In genomic region chr1:193433493-193434021, GRCm38 (mm10) we compare ENCODE assay signal across 10 mouse cellular contexts.
A peak's percentile ranks its signal among the peaks of the same experiment; 100 is the strongest.
DNase-seq lines count a peak whose midpoint lies in the region; ATAC-seq and TF ChIP-seq lines count a peak whose summit lies in the region.
"Had no signal": no experiment of that assay in that cellular context is flagged by ENCODE, and none has a peak within 500 bp of the region (broad histone marks: within the 10 kb centered on the region; RNA-seq: fewer than 3 reads in every experiment).

No protein-coding gene starts in this region.

- 20% methylated on average over 7 of the region's 7 CpGs for WGBS in embryonic facial prominence, embryonic 13.5 days
- WGBS in embryonic facial prominence, embryonic 10.5 days: 25% methylated on average over 7 of the region's 7 CpGs
- WGBS in hindbrain, postnatal 0 days: 7% methylated on average over 7 of the region's 7 CpGs
- WGBS in neural tube, embryonic 12.5 days: 16% methylated on average over 7 of the region's 7 CpGs
- WGBS in kidney, adult 2 months: 37% methylated on average over 7 of the region's 7 CpGs

- no peak overlapping the region for H3K4me2 ChIP-seq in embryonic facial prominence, embryonic 13.5 days
- H3K4me2 ChIP-seq in hindbrain, postnatal 0 days (ENCODE audit: low read depth, low read length): no peak overlapping the region
- 0 out of 2 replicates have a peak overlapping the region, but pooled peaks have one; percentile 13 for H3K4me2 ChIP-seq in neural tube, embryonic 12.5 days (replicated peaks)
- H3K4me2 ChIP-seq: liver, embryonic 15.5 days had no signal

- H3K9ac ChIP-seq in embryonic facial prominence, embryonic 13.5 days: no peak overlapping the region
- H3K9ac ChIP-seq in hindbrain, postnatal 0 days (replicated peaks; ENCODE audit: low read length): no peak overlapping the region
- H3K9ac ChIP-seq in neural tube, embryonic 12.5 days: no peak overlapping the region
- H3K9ac ChIP-seq: liver, embryonic 15.5 days had no signal

- TF ChIP-seq CTCF in hindbrain, postnatal 0 days (IDR thresholded peaks at IDR 0.05; ENCODE audit: low read depth): no peak
- no peak for TF ChIP-seq CTCF in kidney, adult 2 months (conservative IDR thresholded peaks at IDR 0.05; ENCODE audit: insufficient read depth, insufficient read length, low read depth, low read length)

- no peak overlapping the region for H3K4me3 ChIP-seq in embryonic facial prominence, embryonic 13.5 days
- H3K4me3 ChIP-seq in embryonic facial prominence, embryonic 10.5 days: no peak overlapping the region
- H3K4me3 ChIP-seq in hindbrain, postnatal 0 days (ENCODE audit: low read length): no peak overlapping the region
- H3K4me3 ChIP-seq in neural tube, embryonic 12.5 days: no peak overlapping the region
- no peak overlapping the region for H3K4me3 ChIP-seq in kidney, adult 2 months (ENCODE audit: insufficient read depth, low read depth, low read length)
- H3K4me3 ChIP-seq: gastrocnemius, adult 2 months; liver, embryonic 15.5 days had no signal

- no peak for TF ChIP-seq POLR2A in kidney, adult 2 months (IDR thresholded peaks at IDR 0.05; ENCODE audit: low read depth, low read length)

- peak overlapping the region; percentile 11; the same call in 1 of the 2 replicates for H3K27ac ChIP-seq in embryonic facial prominence, embryonic 13.5 days
- no peak overlapping the region for H3K27ac ChIP-seq in embryonic facial prominence, embryonic 10.5 days (replicated peaks)
- H3K27ac ChIP-seq in hindbrain, postnatal 0 days: peak overlapping the region; percentile 42
- no peak overlapping the region for H3K27ac ChIP-seq in neural tube, embryonic 12.5 days
- no peak overlapping the region for H3K27ac ChIP-seq in kidney, adult 2 months (ENCODE audit: insufficient read depth, low read depth, low read length)
- H3K27ac ChIP-seq: gastrocnemius, adult 2 months; liver, embryonic 15.5 days had no signal

- ATAC-seq in embryonic facial prominence, embryonic 13.5 days (ENCODE audit: insufficient number of reproducible peaks, insufficient read depth, low FRiP score, low TSS enrichment, low read depth): no peak
- ATAC-seq in hindbrain, postnatal 0 days: peak; percentile 69
- peak; percentile 73 for ATAC-seq in neural tube, embryonic 12.5 days (ENCODE audit: low FRiP score, low read depth)

- no peaks in the 10 kb centered on the region for H3K9me3 ChIP-seq in embryonic facial prominence, embryonic 13.5 days
- no peaks in the 10 kb centered on the region for H3K9me3 ChIP-seq in embryonic facial prominence, embryonic 10.5 days
- H3K9me3 ChIP-seq in hindbrain, postnatal 0 days (ENCODE audit: low read length): no peaks in the 10 kb centered on the region
- H3K9me3 ChIP-seq in neural tube, embryonic 12.5 days: no peaks in the 10 kb centered on the region
- H3K9me3 ChIP-seq: liver, embryonic 15.5 days had no signal

- H3K36me3 ChIP-seq in embryonic facial prominence, embryonic 13.5 days: no peaks in the 10 kb centered on the region
- no peaks in the 10 kb centered on the region for H3K36me3 ChIP-seq in embryonic facial prominence, embryonic 10.5 days (replicated peaks)
- no peaks in the 10 kb centered on the region for H3K36me3 ChIP-seq in hindbrain, postnatal 0 days (ENCODE audit: insufficient read depth, low read length)
- H3K36me3 ChIP-seq in neural tube, embryonic 12.5 days: no peaks in the 10 kb centered on the region
- no peaks in the 10 kb centered on the region for H3K36me3 ChIP-seq in kidney, adult 2 months (ENCODE audit: control insufficient read depth, insufficient read depth, low read length)
- H3K36me3 ChIP-seq: liver, embryonic 15.5 days had no signal

- H3K4me1 ChIP-seq in embryonic facial prominence, embryonic 13.5 days: peaks cover 19% of the 10 kb centered on the region
- peaks cover 10% of the 10 kb centered on the region for H3K4me1 ChIP-seq in embryonic facial prominence, embryonic 10.5 days
- H3K4me1 ChIP-seq in hindbrain, postnatal 0 days (ENCODE audit: insufficient read depth, low read length): peaks cover 9% of the 10 kb centered on the region; the same call in 1 of the 2 replicates
- H3K4me1 ChIP-seq in neural tube, embryonic 12.5 days: peaks cover 16% of the 10 kb centered on the region
- no peaks in the 10 kb centered on the region for H3K4me1 ChIP-seq in kidney, adult 2 months (ENCODE audit: control insufficient read depth, insufficient read depth, low read length)
- H3K4me1 ChIP-seq: liver, embryonic 15.5 days had no signal

- H3K27me3 ChIP-seq in embryonic facial prominence, embryonic 13.5 days: no peaks in the 10 kb centered on the region
- H3K27me3 ChIP-seq in embryonic facial prominence, embryonic 10.5 days (replicated peaks; ENCODE audit: low read depth, poor library complexity, severe bottlenecking): no peaks in the 10 kb centered on the region
- H3K27me3 ChIP-seq in hindbrain, postnatal 0 days (ENCODE audit: insufficient read depth, low read length): no peaks in the 10 kb centered on the region
- no peaks in the 10 kb centered on the region for H3K27me3 ChIP-seq in neural tube, embryonic 12.5 days (replicated peaks)
- H3K27me3 ChIP-seq in kidney, adult 2 months (replicated peaks; ENCODE audit: control insufficient read depth, insufficient read depth, low read length): no peaks in the 10 kb centered on the region
- H3K27me3 ChIP-seq: liver, embryonic 15.5 days had no signal

- no peak for DNase-seq in embryonic facial prominence, embryonic 10.5 days (ENCODE audit: low spot score)
- DNase-seq in cerebellum, postnatal 25 days: peak; percentile 55 to 71
- peak; percentile 77 for DNase-seq in hindbrain, postnatal 0 days (ENCODE audit: low spot score)
- no peak for DNase-seq in heart, adult 8-10 months (ENCODE audit: low spot score)
- no peak for DNase-seq in MN1 (ENCODE audit: low spot score)
- DNase-seq in kidney, adult 2 months: no peak
- DNase-seq: gastrocnemius, adult 2 months had no signal

Comparison
In these comparisons a context has a peak if more than half of its experiments do, and no peak if none do; other contexts are left out.
1. H3K27ac ChIP-seq: peak in embryonic facial prominence, embryonic 13.5 days (single experiment) and hindbrain, postnatal 0 days (single experiment); none in embryonic facial prominence, embryonic 10.5 days (single experiment), neural tube, embryonic 12.5 days (single experiment) and kidney, adult 2 months (single experiment).
2. DNase-seq: peak in cerebellum, postnatal 25 days (2 of 2) and hindbrain, postnatal 0 days (single experiment); none in embryonic facial prominence, embryonic 10.5 days (single experiment), heart, adult 8-10 months (single experiment), MN1 (single experiment) and kidney, adult 2 months (single experiment).